Mouse (Mus musculus) left cerebral cortex, postnatal 36 days (tissue): ENCODE results near the gene Flrt1. TPM values are rescaled to one million over a fixed set of nuclear protein-coding genes. Genes with fewer than 3 reads are reported as not detected.
A peak's percentile ranks its signal among the peaks of the same experiment; 100 is the strongest.
"Not testable (repeated sequence)": the region's sequence is repeated elsewhere in the genome, so short reads cannot be mapped to it uniquely, and the experiment has no call there.

Experiments
- DNase-seq, 2 experiments: peaks; one replicate each; pipeline ENCODE4 v3.0.0; 2021 to 2022; ENCODE audit warnings: low spot score in 2 of 2, mixed read lengths in 1 of 2
- intact Hi-C: fragments of 180-260 bp; cut with DNase I; formaldehyde crosslinking; loops from one replicate; pipeline ENCODE4 v1.15.1; 2025
- total RNA-seq, 2 experiments: library from RNA; stranded (reverse); gene quantifications; 2 replicates each; pipeline ENCODE4 v1.2.3; 2021

The Flrt1 gene
- total RNA-seq, 2 experiments from 2014 or later = 36.2 to 41.7 TPM

DNA sequence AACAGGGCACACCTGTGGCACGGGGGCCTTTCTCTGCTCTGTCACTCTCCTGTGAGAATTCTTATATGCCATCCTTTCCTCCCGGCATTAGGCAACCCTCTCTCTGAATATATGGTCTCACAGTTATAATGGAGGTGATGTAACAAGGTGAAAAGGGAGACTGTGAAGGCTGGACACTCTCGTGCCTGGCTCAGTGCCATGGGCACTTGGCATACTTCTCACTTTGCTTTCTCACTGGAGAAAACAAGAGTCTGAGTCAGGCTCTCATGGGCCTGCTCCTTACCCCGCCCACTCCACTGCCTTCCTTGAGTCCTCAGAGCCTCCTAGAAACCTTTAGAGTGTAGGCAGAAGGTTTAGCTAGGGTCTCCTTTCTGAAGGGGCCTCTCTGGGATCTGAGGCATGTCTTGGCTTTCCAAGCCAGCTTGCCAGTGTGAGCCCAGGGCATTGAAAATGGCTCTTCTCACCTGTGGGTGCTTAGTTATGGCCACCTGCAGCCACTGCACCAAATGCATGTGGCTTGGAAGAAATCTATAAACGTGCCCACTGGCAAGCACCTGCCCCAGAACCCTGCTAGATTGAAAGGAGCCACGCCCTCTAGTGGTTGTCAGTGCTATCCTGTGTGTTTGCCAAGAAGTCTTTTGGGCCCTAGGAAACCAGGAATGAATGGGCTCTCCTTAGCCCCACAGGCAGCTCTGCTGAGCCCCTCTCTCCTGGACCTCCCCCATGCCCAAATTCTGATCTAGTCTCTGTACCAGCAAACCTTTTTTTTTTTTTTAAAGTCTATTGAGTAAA lies 2.8 kb upstream of the Flrt1 start:
- intact Hi-C loops = no loop called here

DNA sequence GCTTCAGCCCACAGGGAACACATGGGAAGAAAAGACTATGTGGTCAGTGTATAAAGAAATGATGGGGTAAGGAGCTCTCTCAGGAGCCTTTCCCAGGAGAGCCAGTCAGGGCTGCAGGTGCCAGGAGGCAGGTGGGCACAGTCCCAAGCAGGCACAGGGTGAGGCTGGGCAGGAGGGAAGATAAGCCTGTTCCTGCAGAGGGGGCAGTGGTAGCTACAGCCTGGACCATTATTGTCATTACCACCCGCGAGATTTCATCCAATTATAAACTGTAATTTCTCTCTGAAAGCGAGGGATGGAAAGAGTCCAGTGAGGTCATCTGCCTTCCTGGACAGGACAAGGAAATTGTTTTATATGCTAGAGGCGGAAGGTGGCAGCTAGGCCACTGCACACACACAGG lies 1.6 kb upstream of the Flrt1 start:
- DNase-seq = no peak
- intact Hi-C loops = no loop called here

More for the DNA sequence above, 2.8 kb upstream of the Flrt1 start:
- DNase-seq = no peak

DNA sequence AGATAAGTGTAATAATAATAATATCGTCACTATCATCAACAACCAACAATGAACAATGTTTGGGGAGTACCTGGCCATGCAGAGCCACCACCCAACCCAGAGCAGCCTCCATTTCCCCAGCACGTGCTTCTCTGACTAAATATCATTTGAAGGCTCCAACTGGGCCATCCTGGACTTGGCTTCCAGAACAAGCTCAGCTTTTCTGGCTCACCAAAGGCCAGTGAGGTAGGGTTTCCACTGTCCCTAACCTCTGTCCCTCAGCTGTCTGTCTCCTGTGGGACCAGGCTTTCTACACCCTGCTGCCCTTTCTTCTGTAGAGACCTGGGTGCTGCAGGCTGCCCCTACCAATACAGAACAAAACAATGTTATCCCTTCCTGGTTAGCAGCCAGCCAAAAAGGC lies 1.0 kb upstream of the Flrt1 start:
- intact Hi-C loops = no loop called here

DNA sequence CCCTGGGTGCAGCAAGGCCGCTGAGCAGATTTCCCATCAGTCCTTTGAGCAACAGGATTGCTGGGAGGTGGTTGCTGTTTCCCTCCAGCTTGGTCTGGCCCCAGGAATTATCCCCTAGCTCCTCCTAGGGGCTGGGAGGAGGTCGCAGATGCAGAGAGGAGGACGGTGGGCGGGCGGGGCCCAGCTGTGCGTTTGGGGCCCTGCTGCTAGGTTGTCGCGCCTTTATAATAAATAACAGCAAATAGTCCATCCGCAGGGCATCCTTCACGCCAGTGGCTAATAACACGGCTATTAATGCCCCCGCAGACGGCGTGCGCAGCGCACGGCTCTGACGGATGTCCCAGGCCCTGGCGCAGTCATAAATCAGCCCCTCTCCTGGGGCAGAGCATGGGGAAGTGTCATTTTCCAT lies 1.5 kb downstream of the Flrt1 start:
- intact Hi-C loops = no loop called here
- DNase-seq = no peak

More for the DNA sequence above, 1.0 kb upstream of the Flrt1 start:
- no peak for DNase-seq

DNA sequence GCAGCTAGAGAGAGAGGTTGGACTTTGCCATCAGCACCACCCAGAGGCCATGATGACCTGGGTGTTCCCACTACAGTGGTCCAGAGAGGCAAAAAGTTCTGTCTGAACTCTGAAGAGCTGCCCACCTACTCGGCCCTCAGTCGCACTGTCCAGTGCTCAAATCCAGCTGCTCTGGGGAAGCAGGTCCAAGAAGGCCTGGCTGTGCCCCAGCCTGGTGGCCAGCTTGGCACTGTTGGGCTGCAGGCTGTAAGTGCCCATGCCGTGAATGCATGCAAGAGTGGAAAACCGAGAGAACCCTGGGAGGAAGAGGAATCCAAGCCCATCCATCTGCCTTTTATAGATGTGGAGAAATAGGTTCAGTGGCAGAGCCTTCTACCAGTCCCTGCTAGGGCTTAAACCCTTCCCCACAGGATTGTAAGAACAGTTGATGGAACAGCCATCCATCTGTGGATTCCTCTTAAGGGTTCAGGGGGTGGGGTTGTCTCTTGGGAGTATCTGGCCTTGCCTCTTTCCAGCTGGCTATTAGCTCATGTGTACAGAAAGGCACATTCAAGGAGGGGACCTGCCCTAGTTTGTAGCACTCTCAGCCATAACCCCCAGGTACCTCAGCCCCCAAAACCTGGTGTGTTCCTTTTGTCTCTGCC lies 2.1 kb downstream of the Flrt1 start:
- no peak for DNase-seq

DNA sequence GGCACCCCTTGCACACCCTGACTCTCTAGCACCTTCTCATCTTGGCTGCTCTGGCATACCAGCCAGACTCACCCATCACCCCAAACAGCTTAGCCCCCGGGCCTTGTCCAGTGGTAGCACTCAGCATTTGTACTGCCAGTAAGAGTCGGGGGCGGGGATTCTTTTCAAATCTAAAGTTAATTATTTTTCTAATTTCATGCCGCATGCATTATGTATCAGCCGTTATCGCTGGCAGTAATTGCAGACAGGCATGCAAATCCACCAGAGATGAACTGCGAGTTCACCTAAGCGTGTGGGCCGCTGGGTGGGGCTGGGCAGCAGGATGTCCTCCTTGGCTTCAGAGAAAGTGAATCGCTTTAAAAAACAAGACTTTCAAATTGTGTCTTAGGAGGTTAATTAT lies 3.5 kb downstream of the Flrt1 start:
- DNase-seq = no peak
- intact Hi-C loops = no loop called here

More for the DNA sequence above, 2.1 kb downstream of the Flrt1 start:
- intact Hi-C loops = no loop called here

DNA sequence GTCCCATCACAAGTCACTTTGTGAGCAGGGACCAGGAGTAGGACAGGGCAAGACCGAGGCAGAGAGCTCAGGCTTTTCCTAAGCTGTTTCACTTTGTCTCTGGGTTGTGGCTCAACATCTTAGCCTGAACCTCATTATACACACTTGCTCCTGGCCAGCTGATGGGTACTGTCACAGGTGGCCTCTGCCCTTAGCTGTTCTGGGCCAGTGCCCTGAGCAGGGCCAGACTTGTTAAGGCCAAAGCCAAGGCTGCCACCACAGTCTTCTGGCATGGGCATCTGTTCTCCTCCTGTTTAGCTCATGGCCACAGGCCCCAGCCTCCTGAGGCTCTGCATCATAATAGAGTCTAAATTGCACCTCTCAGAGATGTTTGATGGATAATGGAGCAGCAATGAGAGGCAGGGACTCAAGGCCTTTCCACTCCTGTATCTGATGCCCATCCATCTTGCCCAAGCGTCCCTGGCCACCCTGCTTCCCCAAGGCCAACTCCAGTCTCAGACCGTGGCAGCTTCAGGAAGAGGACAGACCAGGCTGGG lies 5.8 kb downstream of the Flrt1 start:
- DNase-seq = no peak
- intact Hi-C loops = no loop called here

DNA sequence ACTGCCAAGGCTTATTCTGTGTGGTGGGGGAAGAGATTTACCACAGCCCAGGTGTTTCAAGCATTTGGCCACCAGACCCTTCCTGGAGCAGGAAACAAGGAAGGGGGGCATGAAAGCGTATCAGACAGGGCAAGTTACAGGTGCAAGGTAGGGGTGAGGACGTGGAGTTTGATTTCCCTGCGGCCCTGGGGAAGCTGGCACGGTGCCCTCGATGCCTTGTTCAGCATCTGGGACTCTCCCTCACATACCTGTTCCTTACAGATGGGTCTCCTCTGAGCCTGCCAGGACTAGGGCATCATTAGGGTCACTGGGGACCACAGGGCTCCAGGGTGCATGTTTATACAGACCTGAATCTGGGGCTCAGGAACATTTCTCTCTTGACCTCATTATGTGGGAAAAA lies 12.8 kb downstream of the Flrt1 start:
- no peak for DNase-seq
- intact Hi-C loops = no loop called here

DNA sequence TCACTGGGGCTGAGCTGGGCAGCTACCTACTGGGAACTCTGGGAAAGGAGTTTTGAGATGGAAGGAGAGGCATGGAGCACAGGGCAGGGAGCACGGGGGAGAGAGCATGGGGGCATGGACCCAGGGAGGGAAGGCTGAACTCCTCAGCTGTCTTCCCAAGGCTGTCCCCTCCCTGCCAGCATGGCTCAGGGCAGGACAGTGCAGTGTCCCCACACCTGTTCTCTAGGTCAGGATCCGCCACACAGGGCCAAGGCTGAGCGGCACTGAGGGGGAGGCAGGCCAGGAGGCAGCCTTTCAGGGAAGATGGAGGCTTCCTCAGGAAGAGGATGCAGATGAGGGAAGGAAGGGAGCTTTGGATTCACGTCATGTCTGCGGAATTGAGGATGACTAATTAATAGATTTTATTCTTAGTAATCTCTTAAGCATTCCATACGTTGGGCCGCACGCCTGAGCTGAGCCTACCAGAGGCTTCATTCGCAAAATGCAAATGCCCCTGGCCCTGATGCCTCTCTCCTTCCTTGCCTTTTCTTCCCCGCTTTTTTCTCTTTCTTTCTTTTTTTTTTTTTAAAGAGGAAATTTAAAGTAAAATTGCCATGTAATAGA lies 14.0 kb downstream of the Flrt1 start:
- intact Hi-C loops = no loop called here
- DNase-seq = no peak

DNA sequence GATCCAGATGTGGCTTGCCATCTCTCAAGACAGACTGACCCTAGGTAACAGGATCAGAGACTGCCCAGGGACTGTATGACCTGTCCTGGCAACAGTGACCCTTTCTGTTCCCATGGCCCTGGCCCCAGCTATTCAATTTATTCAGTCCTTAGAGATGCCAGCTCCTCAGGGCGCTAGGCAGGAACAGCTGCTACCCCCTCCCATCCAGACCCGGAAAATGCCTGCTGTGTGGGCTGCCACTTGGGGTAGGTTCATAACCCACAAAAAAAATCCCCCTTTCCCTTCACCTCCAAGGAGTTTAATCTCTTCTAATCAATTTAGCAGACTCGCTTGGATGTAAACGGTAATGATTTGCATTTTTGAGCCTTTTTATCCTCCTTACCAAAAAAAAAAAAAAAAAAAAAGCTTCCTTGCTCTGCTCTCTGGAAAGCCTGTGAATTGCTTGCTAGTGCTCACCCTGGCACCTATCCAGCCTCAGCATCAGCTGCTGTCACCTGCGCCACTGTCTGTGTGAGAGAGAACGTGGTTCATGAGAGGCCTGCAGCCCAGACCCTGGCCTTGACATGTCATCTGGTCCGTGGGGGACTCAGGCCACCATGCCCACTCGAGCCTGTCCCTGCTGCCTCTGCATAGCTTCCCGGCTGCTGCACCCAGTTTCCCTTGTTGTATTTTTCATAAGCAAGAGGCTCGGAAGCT lies 15.0 kb downstream of the Flrt1 start:
- intact Hi-C loops = no loop called here
- DNase-seq = no peak

DNA sequence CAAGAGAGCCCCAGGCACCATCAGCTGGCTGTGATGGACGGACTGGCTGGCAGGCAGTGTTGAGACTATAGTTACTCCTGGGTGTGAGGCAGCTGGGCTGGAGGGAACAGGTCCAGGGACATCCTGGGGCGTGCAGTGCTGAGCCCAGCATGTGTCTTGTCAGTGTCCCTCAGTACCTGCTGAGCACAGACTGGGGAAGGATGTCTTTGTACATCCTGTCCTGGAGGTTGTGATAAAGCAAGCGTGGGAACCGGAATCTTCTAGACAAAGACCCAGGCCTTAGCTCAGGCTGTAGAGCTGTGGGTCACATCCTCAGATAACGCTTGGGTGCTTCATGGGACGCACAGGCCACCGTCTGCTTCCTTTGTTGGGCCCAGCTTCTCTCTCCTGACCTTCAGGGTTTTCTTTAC lies 15.7 kb downstream of the Flrt1 start:
- intact Hi-C loops = no loop called here
- no peak for DNase-seq

DNA sequence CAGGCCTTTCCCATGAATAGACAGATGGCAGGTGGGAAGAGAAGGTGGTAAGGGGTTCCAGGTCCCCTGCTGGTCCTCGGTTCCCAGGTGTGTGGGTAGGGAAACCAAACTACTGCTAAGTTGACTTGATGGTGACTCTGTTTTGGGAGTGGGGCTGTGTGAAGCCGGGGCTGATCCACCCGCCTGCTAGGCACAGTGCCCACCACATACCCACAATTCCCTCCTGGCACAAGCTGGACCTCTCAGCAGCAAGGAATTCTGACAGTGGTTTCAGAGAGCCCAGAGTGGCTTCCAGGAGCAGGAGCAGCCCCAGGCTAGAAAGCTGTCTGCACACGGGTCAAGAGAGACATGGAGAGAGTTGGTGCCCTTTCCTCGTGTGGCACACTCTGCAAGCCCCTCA lies 16.5 kb downstream of the Flrt1 start:
- no peak for DNase-seq
- intact Hi-C loops = no loop called here

DNA sequence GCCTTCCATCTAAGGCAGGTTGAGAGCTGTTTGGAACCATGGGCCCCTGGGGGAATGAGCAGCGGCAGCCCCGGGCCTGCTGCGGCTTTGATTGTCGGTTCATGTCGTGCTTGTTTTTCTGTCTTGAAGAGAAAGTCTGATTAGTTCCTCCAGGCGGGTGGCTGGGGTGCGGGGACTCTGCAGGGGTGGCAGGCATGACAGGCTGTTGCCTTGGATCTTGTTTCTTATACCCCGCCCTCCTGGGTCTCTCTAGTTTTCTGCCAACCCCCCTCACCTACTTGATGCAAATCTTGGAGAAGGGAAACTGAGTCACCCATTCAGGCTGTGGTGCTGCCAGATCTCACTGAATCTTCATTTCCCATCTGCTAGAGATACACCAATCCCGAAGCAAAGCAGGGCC lies 17.0 kb downstream of the Flrt1 start:
- intact Hi-C loops = no loop called here
- DNase-seq = no peak

DNA sequence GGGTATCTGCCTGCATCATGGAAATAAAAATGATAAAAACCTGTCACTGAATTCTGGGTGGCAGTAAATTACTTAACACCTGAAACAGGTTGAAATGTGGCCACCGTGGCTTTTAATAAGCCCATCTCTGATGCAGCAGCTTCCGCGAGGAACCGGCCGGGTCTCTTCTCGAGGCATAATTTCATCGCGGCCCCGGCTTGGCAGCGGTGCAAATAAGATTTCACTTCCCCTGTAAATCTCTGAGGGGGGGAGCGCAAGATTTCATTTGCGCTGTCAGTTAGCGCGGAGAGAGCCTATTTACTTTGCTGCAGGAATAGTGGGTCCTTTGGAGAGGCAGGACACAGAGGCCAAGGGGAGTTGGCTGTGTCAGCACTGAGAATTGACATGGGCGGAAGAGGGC lies 20.8 kb downstream of the Flrt1 start:
- intact Hi-C loops = loop anchor here (5.0 kb wide), 1 partner anchor 83 kb away; no protein-coding TSS in a partner anchor
- DNase-seq = no peak

DNA sequence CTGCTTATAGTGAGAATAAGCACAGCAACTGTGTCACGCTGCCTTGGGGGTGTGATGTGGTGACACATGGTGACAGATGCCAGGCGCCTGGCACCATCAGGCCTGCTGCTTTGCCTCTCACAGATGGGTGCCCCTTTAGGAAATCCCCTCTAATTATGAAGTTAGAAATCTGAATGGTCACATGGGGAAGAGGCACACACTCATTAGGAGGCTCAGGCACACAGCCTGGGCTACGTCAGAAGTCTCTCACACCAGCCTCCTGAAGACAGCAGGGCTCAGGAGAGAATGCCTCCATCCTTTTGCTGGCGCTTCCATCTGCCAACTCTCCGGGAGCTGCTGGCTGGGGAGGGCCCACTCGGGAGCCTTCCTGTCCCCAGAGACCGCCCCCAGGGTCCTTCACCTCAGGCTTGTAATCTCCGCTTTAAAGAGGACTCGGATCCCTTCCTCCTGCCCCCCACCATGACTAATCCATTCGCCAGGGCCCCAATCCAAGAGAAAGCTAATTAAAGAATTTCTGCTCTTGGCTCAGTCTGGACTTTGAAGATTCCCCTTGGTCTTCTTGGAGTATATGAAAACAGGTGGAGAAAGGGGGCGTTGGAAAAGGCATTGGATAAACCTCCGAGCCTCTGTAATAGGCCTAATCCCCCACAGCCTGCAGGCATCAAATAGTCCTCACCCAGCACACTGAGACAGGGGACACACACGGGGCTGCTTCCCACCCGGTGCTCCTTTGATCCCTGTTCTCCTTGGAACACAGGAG lies 22.3 kb downstream of the Flrt1 start:
- peak; percentile 69 to 72 for DNase-seq
- intact Hi-C loops = loop anchor here (5.0 kb wide), 1 partner anchor 84 kb away; no protein-coding TSS in a partner anchor

DNA sequence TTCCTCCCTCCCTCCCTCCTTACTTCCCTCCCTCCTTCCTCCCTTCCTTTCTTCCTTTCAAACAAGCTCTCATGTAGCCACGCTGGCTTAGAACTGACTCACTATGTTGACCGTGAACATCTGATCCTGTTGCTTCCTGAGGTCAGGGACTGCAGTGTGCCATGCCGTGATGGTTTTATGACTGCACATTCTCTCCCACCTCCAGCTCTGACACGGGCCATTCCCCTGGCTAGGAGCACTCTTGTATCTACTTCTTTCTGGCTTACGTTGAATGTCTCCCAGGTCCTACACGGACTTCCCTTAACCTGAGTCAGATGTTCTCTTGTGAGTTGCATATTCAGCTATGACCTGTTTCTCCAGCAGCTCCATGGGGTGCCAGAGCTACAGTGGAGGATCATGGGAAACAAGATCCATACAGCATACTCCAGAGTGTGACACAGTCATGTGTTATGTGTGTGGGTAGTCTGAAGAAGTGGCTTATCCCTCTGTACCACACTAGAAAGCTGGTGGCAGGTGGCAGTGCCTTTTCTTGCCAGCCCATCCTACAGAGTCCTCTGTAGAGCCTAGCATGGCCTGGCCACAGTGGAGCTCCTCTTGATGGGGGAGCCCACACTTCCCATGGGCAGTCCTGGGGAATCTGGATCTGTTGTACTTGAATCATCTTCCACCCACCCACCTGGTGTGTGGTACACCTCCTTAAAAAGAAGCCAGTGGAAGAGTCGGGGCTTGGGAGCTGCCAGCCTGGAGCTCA lies 23.8 kb downstream of the Flrt1 start:
- DNase-seq = peak; percentile 55 to 76
- intact Hi-C loops = loop anchor here (5.0 kb wide), 1 partner anchor 86 kb away; no protein-coding TSS in a partner anchor

DNA sequence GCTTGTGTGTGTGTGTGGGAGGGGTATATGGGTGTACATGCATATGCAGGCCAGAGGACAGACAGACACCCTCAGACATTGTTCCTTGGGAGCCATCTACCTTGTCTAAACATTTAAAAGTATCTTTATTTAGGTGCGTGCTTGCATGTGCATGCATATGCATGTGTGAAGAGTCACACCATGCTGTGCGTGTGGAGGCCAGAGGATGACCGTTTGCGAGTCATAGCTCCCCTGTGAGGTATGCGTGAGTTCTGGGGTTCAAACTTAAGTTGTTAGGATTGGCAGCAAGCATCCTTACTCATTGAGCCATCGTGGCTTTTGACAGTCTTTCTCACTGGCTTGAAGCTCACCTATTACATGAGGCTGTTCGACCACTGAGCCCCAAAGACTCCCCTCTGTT lies 27.3 kb downstream of the Flrt1 start:
- intact Hi-C loops = no loop called here
- DNase-seq = no peak

DNA sequence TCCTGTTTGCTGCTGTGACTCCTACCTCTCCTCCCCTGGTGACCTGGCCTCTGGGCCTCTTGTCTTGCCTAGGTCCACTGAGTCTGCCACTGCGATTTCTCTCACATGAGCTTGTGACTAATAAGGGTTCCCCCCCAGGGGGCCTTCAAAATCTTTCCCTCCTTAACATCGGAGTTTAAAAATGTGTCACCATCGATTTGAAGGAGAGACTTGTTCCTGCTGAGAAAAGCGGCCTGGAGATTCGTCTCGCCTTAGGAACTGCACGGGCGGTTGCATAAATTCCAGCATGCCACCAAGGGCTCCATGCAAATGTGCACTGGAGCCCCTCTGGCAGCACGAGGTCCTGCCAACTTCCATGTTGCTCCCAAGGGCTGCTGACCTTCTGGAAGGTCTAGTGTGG lies 27.9 kb downstream of the Flrt1 start:
- no peak for DNase-seq
- intact Hi-C loops = no loop called here

DNA sequence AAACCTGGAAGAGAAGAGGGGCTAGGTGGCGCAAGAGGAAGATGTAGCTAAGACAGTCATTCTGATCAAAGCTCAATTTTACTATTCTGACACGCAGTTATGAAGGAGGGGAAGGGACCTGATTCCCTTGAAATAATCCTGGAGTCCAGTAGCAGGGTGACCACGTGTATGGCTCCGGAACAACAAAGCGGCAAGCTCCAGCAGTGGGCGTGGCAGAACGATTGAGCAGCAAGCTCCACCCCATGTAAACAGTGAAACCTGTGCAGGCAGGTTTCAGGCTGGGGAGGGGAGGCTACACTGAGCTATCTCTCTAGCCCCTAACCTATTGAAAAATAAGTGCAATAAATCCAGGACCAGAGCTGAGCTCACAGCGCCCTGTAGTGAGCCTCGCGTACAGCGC lies 30.2 kb downstream of the Flrt1 start:
- intact Hi-C loops, DNase-seq: not testable (repeated sequence)
